Mouse (Mus musculus): ENCODE results near the gene Rarg. TPM values are rescaled to one million over a fixed set of nuclear protein-coding genes. Genes with fewer than 3 reads are reported as not detected.
"Not testable (repeated sequence)": the region's sequence is repeated elsewhere in the genome, so short reads cannot be mapped to it uniquely, and the experiment has no call there.

The Rarg gene
- total RNA-seq, 2 experiments from 2014 or later: 24.8 to 28.6 TPM

DNA sequence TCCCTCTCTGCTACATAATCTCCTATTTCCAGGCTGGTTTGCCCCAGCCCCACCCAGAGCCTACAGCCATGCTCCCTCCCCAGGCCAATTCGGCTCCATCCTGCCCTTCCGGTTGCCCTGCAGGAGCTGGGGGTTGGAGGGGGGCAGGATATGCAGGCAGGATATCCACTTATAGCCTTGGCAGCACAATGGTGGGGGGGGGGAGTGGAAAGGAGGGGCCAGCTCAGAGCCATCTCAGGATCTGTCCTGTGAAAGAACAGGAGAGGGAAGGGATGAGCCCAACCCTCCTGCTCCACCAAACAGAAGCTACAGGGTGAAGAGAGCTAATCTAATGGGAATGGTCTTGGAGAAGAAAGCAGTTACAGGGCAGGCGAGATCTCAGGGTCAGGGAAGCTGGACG, 16.7 kb downstream of the Rarg start:
- no peak for DNase-seq (ENCODE audit: low spot score in 2 of 2)

DNA sequence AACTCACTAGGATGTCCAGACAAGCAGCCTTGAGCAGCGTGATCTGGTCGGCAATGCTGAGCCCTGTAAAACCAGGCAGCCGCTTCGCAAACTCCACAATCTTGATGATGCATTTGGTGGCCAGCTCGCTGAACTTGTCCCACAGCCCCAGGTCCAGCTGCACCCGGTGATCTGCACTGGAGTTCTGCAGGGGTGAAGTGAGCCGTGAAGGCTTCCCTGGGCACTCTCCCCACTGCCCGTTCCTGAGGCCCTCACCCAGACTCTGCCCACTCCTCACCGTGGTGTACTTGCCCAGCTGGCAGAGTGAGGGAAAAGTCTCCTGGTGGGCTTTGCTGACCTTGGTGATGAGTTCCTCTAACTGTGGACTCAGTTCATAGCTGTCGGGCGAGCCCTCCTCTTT, 17.5 kb downstream of the Rarg start:
- DNase-seq (ENCODE audit: low spot score in 2 of 2): no peak

DNA sequence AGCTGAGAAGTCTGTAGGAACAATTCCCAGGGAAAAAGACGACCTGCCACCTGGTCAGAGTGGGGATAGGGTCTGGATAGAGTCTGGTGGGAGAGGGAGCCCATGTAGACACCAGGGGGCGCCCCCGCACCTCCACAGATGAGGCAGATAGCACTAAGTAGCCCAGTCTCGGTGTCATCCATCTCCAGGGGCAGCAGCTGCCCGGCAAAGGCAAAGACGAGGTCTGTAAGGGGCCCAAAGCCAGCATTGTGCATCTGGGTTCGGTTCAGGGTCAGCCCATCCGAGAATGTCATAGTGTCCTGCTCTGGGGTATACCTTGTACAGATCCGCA, 18.1 kb downstream of the Rarg start:
- DNase-seq (ENCODE audit: low spot score in 2 of 2): peak; percentile 61 to 80

DNA sequence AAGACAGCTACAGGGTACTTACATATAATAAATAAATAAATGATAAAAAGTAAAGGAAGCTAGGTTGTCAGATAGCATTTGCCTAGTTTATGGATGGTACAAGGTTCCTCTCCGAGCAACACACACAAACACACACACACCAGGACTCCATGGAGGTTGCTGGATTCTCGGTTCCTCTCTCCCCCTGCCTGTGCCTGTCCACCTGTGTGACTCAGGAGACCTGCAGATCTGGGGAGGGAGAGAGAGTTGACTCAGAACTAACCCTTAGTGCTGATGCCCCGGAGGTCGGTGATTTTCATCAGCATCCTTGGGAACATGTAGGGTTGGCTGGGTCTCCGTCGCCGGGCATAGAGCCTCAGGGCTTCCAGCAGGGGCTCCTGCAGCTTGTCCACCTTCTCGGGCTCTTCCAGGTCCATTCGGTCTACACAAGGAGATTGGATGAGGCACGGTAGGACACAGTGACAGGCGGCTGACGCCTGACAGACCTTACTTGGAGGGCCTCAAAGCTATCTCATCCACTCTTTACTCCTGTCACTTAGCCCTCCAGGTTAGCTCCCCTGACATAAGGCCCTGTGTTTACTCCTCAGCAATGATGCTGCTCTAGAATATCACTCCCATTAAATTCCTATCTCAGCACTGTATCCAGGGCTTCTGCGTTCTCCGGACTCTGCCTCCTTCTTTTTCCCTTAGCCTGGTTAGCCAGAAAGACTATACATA, 18.6 kb downstream of the Rarg start:
- DNase-seq (ENCODE audit: low spot score in 2 of 2): no peak

DNA sequence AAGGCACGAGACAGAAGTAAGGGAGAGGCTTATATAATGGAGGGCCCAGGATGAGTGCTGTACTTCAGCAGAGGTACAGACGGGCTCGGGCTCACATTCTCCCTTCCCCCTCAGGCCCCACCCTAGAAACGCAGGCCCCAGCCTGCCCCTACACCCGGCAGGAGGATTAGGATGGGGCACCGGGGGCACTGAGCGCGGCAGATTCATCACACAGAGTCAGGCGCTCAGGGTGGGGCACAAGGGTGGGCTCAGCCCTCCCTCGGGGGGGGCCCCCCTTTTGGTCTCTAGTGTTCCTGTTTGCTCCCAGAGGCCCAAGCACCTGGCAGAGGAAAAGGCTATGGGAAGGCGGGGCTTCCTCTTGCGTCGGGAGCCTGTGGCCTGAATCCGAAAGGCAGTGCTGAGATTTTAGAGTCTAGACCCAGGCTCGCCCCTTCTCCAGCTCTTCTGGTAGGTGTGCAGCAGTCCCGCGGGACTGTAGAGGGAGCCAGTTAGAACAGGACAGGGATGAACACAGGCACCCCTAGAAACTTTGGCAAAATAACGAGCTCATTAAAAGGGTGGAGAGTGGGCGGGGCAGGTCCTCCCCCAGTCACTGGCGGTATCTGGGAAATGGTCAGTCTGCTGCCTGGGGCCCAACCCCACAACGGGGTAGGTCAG, 21.8 kb downstream of the Rarg start:
- no peak for DNase-seq (ENCODE audit: low spot score in 2 of 2)

DNA sequence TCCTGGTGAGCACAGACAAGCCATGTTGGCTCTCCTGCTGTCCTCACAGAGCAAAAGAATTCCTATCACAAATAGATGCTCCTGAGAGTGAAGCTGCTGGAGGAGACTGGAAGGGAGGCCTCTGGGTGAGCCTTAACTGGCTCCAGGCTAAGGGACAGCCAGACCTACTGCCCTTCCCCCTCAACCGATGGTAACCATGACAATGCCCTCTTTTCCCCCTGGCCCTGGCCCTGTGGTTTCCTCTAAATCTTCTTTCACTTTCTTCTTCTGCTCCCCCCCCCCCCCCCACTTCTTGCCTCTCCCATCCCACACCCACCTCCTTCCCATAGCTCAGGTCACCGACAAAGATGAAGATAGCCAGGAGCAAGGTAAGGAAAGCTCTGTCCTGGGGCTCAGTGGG, 23.4 kb downstream of the Rarg start:
- DNase-seq (ENCODE audit: low spot score in 2 of 2): no peak

DNA sequence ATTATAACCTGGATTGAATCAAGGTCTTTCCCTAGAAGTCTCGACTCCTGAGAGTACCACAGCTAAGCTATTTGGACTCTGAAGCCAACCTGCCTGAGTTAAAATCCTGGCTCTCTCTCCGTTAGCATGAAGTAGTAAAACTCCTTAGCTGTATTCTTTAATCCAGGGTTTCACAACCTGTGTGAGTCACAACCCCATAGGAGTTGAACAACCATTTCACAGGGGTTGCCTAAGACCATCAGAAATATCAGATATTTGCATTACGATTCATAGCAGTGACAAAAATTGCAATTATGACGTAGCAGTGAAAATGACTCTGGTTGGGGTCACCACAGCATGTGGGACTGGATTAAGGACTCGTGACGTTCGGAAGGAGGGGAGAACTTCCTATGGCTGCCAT, 24.6 kb downstream of the Rarg start:
- no peak for DNase-seq (ENCODE audit: low spot score in 2 of 2)

DNA sequence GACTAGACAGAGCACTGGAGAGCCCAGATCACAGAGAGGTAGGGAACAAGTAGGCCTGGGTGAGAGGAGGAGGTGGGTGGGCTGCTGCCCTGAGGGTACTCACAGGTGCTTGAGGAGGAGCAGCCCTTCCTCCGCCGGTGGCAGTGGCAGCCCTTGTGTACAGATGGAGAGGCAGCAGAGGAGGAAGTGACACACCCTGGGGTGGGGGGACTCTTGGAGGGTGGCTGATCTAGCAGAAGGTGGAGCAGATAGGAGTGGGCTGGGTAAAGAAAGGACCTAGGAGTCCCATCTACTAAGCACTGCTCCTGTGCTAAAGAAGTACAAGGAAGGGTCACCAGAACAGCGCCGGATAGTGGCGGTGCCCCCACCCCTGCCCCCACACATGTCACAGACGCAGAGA, 25.6 kb downstream of the Rarg start, which contains the start of gene Itgb7:
Gene Itgb7, minus strand, starts transcription at position 197 of the 400 bp plus-strand sequence.
- DNase-seq (ENCODE audit: low spot score in 2 of 2): no peak

DNA sequence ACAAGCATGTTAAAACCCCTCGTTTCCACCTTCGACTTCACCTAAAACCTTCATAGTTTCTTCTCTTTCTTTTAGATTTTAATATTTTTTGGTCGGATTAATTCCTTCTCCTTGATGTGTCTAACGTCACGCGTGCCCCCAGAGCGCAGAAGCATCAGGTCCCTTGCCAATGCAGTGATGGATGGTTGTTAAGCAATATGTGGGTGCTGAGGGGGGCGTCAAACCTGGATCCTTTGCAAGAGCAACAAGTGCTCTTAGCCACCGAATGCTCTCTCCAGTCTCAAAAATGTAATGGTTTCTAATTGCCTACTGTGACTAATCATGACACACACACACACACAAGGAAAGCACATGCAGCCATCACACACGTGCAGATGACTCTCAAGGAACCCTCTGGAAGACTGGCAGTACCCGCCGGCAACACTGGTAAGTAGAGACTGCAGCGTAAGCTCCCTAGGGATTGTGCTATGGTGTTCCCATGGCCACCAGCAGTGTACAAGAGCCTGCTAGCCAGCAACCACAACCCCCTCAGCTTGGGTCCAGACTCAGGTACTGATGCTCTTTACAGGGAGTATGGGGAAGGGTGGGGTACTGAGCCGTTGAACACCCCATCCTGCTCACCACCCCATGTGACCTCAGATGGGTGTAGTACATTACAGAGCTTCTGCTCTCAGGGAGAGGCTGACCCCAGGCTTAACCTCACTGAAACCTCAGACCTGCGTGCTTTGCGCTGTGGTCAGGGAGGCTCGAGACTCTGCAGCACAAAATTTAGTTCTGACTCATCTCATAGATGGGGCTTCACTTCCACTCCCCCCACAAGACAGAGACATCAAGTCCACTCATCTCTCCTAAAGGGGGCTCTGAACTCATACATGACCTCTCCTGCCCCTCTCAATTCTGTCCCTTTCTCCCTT, 26.7 kb downstream of the Rarg start:
- DNase-seq (ENCODE audit: low spot score in 2 of 2): no peak

DNA sequence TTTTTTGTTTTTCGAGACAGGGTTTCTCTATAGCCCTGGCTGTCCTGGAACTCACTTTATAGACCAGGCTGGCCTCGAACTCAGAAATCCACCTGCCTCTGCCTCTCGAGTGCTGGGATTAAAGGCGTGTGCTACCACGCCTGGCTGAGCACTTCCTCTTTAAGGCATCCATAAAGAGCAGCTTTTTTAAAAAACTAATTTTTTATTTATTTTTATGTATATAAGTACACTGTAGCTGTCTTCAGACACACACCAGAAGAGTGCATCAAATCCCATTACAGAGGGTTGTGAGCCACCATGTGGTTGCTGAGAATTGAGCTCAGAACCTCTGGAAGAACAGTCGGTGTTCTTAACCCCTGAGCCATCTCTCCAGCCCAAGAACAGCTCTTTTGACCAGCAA, 31.7 kb downstream of the Rarg start:
- DNase-seq (ENCODE audit: low spot score in 2 of 2): not testable (repeated sequence)

DNA sequence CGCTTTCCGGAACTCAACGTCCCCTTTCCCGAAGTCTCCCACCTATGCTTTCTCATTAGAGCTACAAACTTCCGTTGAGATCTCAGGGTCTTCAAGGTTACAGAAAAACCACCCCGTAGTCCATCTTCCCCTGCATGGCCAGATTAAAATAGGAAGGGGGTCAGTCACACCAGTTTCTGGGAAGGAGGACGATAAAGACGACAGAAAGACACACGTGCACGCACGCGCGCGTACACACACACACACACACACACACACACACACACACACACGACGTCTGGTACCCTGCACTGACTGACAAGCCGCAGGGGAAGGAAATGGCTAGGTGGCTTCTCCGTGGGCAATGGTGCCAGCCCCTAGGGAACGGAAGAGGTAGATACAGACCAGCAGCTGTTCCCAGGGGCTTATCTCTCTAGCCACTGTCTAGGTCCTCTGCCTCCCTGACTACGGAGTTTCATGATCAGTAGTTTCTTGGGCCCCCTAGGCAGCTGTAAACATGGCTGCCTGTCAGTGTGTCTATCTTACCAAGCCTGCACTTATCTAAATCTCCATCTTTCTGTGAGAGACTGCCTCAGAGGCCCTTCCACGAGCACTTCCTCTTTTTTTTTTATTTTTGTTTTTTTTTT, 32.2 kb downstream of the Rarg start:
- no peak for DNase-seq (ENCODE audit: low spot score in 2 of 2)

DNA sequence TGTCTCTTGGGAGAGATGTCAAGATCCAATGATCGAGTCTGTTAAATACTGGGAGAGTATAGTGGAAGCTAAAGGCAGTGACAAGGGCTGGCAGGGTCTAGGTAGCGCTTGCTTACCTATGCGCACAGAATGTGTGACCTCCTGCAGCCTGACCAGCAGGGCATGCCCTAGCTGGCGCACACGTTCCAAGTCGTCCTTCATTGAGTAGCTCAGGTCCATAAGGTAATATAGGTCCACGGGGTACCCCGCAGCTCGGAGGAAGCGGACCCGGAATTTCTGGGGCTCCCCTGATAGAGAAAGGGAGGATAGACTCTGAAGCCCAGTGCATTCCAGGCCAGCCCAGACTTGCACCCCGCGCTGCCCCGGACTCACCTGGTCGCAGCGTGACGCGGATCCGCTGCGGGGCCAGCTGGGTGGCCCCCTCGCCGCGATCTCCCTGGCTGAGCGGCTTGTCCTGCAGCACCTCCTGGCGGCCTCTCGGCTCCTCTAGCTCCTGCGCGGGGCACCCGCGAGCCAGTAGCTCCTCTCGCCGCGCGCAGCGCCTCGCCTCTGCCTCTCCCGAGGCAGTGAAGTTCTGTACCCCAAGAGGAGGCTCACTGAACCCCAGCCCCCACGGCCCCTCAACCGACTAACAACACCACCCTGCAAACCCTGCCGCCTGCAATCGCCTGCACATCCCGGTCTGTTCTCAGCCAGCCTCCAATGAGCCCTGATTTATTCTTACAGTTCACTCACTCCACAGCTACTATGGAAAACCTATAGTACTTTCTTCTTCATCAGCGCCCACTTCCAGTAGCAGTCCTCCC, 32.9 kb downstream of the Rarg start:
- DNase-seq (ENCODE audit: low spot score in 2 of 2): peak; percentile 64 to 66

DNA sequence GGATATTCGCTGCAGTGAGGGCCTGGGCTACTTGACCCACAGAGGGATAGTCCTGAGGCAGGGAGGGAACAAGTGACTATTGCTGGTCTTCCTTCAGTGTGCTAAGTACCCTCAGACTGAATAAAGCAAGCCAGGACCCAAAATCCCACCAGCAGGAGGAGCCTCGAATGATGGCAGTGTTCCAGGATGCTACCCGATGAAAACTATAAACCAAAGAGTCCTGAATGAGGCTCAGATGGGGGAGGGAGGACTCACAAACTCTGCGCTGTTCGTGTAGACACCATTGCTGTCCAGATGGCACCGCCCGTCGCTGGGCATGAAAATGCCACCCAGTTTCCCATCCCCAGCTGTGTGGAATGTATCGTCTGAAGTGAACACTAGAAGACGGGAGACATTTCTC, 34.9 kb downstream of the Rarg start:
- no peak for DNase-seq (ENCODE audit: low spot score in 2 of 2)

DNA sequence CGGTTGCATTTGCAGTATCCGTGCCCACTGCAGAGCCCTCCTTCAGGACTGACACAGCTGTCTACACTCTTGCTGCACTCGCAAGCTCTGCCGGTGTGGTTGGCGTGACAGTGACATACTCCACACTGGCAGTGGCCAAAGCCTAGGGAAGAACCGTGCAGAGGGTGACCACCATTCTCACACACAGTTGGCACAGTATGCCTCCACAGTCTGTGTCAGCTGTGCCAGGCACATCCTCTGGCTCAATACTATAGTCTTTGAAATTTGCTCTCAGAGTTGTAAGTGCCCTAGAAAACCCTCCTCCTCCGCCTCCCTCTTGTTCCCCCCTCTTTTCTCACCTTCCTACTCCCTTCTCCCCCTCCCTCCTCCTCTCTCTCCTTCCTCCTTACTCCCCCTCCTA, 40.0 kb downstream of the Rarg start:
- no peak for DNase-seq (ENCODE audit: low spot score in 2 of 2)

DNA sequence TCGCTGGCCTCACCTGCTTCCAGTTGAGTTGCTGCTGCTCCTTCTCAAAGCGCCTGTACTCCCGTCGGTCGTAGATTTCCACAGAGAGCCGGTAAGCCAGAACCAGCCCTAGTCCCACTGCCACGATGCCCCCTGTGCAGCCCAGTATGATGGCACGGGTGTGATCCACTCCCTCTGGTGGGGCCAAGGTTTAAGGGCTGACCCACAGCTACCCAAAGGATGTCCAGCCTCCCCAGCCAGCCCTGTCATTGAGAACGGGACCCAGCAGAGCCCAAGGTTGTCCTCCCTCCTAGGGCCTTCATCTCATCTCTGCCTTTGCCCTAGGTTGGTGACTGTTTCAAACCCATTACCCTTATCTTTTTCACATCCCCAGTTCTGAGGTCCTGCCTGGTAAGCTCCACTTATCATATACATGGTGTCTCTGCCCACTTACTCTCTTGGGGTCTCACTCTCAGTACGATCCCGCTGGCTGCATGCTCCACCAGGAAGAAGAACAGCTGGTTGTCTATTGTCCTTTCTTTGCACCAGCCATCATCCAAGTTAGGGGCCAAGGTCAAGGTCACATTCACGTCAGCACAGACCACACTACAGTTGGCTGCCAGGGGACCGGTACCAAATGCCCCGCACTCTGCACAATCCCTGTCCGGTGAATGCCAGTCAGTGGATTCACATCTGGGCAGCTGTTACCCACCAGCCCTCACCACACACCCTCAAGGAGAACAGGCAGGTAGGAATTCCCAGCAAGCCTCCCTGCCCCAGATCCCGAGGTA, 40.7 kb downstream of the Rarg start:
- DNase-seq (ENCODE audit: low spot score in 2 of 2): no peak

DNA sequence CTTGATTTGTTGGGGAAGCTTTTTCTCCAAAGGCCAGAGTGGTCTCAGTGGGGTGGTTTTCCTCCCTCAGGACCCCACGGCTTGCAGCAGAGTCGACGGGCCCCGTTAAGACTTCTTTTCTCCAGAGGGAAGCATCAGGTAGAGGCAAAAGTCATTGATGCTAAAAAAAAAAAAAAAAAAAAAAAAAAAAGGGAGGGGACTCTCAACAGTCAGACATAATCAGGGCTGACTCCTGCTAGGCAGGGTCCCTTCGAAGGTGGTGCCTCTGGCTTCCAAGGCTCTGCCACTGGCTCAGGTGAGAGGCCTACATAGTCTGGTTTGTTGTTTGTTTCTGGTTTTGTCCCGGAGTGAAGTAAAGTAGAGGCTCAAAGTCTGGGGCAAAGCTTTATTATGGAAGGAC, 41.7 kb downstream of the Rarg start:
- no peak for DNase-seq (ENCODE audit: low spot score in 2 of 2)

DNA sequence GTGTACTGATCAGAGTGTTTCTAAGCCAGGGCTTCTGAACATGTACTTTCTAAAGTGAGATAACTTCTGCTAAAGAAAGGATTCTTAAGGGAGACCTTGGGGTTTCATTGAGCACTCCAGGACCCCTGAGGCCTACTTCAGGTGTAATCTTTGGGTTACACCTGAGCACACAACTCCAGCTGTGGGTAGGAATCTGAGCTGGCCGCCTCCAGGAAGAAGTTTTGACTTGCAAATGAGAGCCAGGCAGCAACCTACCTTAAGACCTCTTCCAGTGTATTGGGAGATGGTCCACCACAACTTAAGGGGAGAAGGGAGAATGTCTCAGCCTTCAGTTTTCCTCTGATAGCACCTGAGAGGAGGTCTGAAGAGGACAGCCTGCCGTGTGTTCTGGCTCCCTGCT, 43.2 kb downstream of the Rarg start:
- DNase-seq (ENCODE audit: low spot score in 2 of 2): no peak

DNA sequence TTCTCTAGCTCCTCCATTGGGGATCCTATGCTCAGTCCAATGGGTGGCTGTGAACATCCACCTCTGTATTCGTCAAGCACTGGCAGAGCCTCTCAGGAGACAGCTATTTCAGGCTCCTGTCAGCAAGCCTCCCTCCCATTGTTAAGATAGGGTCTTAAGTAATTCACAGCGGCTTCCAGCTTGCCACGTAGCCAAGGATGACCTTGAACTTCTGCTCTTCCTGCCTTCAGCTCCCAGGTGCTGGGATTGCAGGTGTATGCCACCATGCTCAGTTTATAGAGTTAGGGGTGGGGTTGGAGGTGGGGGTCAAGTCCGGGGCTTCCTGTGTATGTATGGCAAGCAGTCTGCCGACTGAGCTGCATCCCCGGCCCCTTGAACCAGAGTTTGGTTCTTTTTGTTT, 45.4 kb downstream of the Rarg start:
- DNase-seq (ENCODE audit: low spot score in 2 of 2): no peak

DNA sequence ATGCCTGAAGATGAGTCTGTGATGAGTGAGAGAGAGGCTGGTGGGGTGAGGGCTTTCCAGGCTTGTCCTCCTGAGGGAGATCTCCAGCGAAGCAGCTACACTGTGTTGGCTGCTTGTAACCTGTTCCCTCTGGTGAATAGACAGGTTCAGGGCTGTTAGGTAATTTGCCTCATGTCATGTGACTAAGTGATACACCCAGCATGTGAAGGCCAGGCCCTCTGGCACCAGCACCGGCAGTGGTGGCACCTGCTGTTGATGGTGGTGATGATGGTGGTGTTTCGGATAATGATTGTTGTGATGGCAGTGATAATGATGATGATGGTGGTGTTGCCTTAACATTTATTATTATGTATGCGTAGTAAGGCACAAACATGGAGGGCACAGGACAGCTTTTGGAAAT, 46.5 kb downstream of the Rarg start:
- DNase-seq (ENCODE audit: low spot score in 2 of 2): no peak

DNA sequence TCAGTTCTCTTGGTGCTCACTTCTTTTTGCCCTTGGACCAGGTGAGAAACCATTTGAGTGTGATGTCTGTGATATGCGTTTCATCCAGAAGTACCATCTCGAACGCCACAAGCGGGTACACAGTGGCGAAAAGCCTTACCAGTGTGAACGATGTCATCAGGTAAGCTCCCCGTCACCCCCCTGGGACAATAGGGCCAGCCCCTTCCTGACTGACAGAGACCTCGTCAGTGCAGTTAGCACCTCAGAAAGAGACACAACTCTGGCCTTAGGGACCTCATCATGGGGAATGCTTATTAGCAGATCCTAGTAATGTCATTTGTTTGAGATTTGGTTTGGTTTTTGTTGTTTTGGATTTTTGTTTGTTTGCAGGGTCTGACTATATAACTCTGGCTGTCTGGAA, 48.2 kb downstream of the Rarg start:
- no peak for DNase-seq (ENCODE audit: low spot score in 2 of 2)

Data from adrenal gland, postnatal 4 days (tissue).